Mouse (Mus musculus) right cerebral cortex, postnatal 4 days (tissue): ENCODE results near the gene Rab22a.
"Not testable (repeated sequence)": the region's sequence is repeated elsewhere in the genome, so short reads cannot be mapped to it uniquely, and the experiment has no call there.

Source experiments
- DNase-seq: peaks from one replicate; pipeline ENCODE4 v3.0.0-alpha.2; 2022

Gene Rab22a

DNA sequence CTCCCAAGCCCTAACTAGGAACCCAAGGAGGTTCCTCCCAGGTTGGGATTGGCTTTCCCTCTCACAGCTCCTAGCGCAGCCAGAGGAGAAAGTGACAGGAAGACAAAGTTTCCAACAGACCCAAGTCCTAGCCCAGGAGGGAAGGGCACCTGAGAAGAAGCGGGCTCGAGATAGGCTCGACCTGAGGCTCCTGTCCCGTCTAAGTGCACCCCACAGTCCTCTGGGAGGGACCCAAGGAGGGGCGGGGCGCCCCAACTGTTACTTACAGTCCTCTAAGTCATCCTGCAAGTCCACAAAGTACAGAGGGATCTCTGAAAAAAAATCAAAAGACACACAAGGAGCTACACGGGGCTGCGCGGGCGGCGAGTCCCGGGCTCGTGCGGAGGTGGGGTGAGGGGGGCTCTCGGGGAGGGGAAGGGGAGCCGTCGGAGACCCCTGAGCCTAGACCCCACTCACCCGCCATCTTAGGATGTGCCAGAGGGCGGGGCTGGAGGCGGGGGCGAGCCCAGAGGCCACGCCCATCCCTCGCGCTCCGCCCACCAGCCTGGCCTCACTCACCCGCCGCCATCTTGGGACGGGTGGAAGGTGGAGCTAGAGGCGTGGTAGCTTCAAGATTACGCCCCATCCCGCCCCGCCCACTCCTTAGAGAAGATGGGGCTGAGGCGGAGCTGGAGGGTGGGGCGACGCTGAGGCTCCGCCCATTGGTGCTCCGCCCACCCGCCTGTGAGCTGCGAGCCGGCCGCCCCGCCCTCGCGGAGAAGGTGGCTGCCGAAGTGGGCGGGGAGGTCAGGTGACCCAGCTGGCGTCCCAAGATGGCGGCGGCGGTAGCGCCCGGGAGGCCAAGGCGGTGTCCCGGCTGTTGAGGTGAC is at the start of gene Rab22a:
Gene Rab22a, plus strand, starts transcription at position 704 of the 869 bp plus-strand sequence.
- peak; percentile 95 for DNase-seq

GRCm38 (mm10) chr2:173615378-173616081 is 44.0 kb upstream of the Rab22a start:
- no peak for DNase-seq

DNA sequence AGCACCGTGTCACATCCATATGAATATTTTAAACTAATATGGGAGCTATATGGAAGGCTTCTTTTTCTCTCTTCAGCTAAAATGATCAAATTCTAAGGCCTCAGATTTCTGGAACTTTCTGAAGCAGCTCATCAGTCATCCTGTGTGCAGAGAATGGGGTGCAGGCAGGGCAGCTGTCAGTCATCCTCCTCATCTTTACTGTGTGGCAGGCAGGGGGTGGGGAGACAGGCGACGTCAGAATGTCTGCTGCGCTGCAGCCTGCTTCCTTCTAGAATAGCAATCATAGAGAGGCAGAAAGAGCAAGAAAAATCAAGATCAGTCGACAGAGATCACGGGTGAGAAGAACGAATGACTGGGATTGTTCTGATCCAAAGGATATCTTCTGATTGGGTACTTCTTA is 43.4 kb upstream of the Rab22a start:
- DNase-seq: no peak

GRCm38 (mm10) chr2:173619132-173619531 is 40.4 kb upstream of the Rab22a start:
- DNase-seq: no peak

DNA sequence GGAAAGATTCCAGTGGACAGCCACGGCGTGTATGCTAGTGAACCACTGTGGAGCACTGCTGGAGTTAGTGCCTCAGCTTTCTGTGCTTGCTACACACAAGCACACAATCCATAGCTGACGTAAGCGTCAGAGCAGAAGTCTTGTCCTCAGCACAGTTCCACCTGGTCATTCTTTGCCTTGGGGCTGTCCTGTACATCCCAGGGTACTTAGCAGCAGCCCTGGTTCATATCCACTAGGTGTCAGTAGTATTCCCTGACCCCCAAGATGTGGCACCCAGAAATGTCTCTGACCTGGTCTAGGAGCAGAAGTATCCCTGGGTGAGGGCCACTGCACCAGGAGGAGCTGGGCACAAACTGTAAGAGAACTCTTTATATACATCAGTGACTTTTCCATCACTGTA is 38.9 kb upstream of the Rab22a start:
- DNase-seq: no peak

- no peak for DNase-seq
Measured at GRCm38 (mm10) chr2:173622173-173622601, 37.4 kb upstream of the Rab22a start.

DNA sequence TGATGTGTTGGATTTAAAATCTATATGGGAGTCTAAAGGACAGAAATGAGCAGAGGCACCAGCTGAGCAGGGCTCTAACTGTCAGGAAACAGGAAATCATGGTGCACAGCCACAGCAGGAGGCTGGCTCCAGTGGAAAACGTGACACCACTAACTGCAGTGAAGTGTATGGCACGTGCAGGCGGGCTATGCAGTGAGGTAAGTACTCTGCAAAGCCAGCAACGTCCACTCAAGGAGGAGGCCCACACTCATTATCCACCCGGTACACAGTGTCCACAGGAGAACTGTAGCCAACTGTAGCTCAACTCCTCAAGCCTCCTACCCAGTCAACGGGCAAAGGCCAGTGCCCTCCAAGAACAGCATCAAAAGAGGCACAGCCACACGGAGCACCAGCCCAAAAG is 34.9 kb upstream of the Rab22a start:
- DNase-seq: no peak

- DNase-seq: no peak
Measured at GRCm38 (mm10) chr2:173625786-173626185, 33.8 kb upstream of the Rab22a start.

DNA sequence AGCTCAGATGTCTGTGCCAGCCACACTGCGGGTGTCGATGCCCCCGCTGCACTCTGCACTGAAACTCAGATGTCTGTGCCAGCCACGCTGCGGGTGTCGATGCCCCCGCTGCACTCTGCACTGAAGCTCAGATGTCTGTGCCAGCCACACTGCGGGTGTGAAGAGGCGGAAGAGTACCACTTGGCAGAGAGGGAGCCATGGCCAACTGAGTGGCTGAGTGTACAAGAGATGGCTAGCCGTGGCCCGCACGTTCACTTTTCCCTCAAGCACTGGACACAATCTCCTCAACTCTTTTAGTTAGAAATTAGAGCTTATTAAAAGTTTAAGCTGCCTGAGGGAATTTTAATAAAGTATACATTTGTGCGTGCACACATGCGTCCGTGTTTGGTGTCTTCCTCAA is 25.5 kb upstream of the Rab22a start:
- DNase-seq: not testable (repeated sequence)

GRCm38 (mm10) chr2:173641370-173641769 is 18.2 kb upstream of the Rab22a start:
- no peak for DNase-seq

DNA sequence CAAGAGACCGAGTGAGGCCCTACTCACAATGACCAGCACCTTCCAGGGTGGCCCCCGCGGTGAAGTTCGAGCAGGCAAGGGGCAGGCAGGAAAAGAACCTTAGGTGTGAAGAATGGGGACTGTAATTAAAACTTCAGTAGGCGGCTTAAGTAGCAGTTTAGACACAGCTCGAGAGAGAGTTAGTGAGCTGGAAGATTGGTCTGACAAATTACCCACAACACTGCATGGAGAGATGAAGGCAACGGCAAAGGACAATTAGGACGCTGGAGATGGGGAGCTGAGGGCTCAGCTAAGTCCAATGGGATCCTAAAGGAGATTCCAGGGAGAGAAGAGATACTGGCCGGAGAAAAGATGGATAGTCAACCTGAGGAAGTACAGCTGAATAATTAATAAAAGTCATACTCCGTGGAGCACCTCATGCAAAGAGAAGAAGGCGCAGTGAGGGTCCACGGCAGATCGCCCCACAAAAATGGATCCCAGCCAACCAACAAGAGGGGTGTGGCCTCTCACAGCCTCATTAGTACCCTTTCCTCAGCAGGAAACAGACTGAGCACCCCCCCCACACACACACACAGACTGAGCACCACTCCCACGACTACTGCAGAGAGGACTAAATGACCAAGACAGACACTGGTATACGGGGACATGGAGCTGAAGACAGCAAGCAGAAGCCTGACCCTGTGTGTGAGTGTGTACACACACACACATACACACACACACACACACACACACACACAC is 17.1 kb upstream of the Rab22a start:
- DNase-seq: no peak

- no peak for DNase-seq
Measured at GRCm38 (mm10) chr2:173647197-173647911, 12.2 kb upstream of the Rab22a start.

DNA sequence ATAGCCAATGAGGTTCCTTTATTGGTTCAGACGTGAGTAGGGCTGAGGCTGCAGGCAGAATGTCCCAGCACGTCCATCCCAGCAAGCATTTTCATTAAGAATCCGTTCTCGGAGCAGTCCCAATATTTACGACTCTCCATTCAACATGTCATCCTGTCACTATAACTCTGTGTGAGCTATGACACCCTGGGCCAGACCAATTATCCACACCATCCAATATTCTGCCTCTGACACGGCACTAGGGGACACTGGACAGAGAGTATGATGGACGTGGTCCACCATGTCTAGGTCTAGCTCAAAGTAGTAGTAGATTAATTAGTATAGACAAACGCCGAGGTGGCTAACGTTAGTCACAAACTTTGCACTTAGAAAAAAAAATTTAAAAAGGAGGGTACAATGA is 9.8 kb upstream of the Rab22a start:
- no peak for DNase-seq

DNA sequence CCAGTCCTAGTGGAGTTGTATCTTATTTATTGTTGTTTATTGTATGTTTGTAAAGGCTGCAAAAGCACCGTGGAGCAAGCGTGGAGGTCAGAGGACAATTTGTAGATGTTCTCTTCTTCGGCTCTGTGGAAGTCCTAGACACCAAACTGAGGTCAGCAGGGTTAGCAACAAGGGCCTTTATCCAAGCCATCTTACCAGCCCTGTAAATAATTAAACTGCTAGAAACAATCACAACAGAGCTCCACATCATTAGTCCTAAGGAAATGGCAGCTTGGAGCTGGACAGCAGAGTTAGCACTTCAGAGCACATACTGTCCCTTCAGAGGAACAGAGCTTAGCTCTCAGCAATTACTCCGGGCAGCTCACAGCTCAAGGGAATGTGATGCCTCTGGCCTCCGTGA is 6.0 kb upstream of the Rab22a start:
- no peak for DNase-seq

GRCm38 (mm10) chr2:173657736-173658135 is 1.8 kb upstream of the Rab22a start:
- no peak for DNase-seq

DNA sequence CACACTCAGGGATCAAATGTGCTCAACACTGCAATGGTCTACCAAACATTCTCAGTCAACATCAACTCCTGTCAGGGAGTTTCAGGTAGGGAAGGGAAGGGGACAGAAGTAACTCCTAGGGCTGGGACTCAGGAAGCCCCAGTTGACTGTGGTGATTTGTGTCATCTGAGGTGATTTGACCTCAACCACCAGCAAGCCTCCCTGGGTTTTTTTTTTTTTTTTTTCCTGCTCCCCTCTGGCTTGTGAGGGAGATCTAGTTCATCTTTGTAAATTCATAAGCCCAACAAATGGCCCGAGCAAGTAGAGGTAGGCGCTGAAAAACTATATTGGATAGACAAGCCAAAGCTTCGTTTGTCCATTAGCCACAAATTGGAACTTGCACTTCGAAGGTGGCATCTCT is 1.0 kb upstream of the Rab22a start:
- DNase-seq: no peak

DNA sequence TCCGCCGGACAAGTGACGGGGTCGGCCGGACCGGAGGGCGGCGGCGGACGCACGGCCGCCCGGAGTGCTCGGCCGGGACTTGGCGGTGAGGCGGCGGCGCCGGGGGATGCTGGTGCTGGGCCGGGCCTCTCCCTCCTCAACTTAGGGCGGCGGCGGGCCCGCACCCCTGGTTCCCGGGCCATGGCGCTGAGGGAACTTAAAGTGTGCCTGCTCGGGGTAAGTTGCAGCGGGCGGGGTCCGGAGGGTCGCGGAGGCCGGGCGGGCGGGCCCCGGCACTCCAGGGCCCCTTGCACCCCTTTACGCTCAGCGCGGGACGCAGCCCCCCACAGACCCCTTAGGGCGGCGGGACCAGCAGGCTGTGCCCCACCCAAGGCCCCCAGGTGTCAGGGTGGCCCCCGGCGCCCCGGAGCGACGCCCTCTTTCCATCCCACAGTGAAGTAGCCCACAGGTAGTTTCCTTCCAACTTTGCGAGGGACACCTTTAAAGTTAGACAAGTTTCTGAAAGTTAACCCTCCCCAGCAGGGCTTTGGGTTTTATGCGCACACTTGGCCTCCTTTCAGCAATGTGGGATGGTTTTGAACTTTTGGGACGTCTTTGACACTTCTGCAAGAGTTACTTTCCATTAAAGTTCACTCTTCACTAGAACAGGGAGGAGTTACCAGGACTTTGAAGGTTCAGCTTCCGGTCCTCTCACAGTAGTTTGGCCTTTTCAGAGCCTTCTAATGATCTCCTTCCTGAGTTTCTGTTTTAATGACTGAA is 545 bp downstream of the Rab22a start:
- no peak for DNase-seq

- no peak for DNase-seq
Measured at GRCm38 (mm10) chr2:173662255-173662950, 2.8 kb downstream of the Rab22a start.

DNA sequence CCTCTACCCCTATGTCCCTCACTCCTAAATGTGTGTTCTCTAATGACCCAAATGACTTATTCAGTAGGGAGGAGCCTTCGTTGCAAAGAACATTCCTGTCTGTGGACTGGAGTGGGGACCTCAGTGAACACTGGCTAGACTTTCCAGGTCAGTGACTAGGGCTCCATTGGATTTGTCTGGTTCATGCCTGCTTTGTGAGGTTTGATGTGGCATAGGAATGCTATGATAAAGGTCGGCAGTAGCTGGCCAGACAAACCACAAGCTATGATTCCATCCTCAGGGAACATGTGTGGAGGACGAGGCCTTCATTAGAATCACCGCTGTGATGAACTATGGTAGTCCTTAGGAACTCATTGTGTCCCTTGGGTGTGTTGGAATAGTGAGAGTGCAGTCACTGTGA is 5.2 kb downstream of the Rab22a start:
- DNase-seq: no peak

DNA sequence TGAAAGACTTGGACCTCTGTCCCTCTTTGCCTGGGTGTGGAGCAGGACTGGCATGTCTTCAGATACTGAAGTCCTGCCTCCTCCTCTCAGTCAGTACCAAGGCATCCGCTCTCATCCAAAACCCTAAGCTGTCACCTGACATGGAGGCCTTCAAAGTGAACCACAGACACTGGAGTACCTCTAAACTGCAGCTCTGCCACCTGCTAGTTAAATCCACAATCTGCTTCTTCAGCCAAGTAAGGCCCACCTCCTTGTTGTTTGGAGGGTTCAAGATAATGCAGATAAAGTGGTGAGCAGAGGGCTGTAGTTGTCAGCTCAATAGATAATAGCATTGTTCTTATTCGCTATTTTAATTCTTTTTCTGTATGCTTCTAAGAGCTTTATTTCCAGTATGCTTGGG is 5.7 kb downstream of the Rab22a start:
- no peak for DNase-seq

DNA sequence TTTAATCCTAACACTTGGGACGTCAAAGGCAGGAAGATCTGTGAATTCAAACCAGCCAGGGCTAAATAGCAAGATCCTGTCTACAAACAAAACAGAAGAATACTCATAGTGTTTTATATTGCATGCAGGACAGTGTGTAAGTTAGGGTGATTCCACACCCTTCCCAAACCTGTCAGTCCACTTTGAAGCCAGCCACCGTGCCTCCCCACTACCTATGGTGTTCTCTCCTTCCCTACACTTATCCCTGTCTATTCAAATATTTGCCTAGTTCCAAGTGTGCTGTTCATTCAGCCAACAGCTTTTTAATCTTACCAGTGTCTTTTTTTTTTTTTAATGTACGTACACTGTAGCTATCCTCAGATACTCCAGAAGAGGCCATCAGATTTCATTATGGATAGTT is 7.3 kb downstream of the Rab22a start:
- no peak for DNase-seq
